Mouse (Mus musculus) heart, postnatal 10 days (tissue): ENCODE data around the gene Nfx1. TPM values are rescaled to one million over a fixed set of nuclear protein-coding genes. Genes with fewer than 3 reads are reported as not detected.
A peak's percentile ranks its signal among the peaks of the same experiment; 100 is the strongest.

Experiments used
- DNase-seq, 2 experiments: peaks; one replicate each; pipeline ENCODE4 v3.0.0; 2021
- intact Hi-C: fragments of 180-260 bp; cut with DNase I; formaldehyde crosslinking; loops from one replicate; pipeline ENCODE4 v1.15.1; 2025
- total RNA-seq, 2 experiments: library from RNA; stranded (reverse); gene quantifications; 2 replicates each; pipeline ENCODE4 v1.2.3; 2021

Nfx1 gene
- total RNA-seq, 2 experiments from 2014 or later: 27.7 to 30.5 TPM

GRCm38 (mm10) chr4:40971744-40972143 lies 1.0 kb downstream of the Nfx1 start:
- intact Hi-C loops: loop anchor here (2.0 kb wide), 1 partner anchor 23 kb away; the partner anchor contains the start of genes Bag1 and Chmp5

GRCm38 (mm10) chr4:40974011-40974410 lies 3.3 kb downstream of the Nfx1 start:
- DNase-seq: no peak

More at GRCm38 (mm10) chr4:40971744-40972143, 1.0 kb downstream of the Nfx1 start:
- DNase-seq: peak; percentile 20 to 55

GRCm38 (mm10) chr4:40975678-40976077 lies 5.0 kb downstream of the Nfx1 start:
- intact Hi-C loops: no loop called here
- no peak for DNase-seq

More at GRCm38 (mm10) chr4:40974011-40974410, 3.3 kb downstream of the Nfx1 start:
- intact Hi-C loops: no loop called here

- intact Hi-C loops: no loop called here
- DNase-seq: no peak
Observed at GRCm38 (mm10) chr4:40976651-40977050, 5.9 kb downstream of the Nfx1 start.

DNA sequence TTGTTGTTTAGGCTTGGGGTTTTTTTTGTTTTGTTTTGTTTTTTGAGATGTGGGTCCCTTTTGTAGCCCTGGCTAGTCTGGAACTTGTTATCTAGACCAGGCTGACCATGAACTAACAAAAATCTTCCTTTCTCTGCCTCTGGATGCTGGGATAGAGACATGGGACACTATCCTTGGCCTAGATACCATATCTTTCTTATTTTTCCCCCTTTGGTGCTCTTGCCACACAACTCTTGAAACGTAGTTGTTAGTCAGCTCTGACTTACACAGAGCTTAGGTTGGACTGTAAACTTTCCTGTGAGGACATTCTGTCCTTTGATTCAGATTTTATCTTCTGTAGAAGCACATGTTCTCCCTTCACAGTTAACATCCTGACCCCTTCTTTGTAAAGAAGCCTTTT lies 8.7 kb downstream of the Nfx1 start:
- no peak for DNase-seq
- intact Hi-C loops: no loop called here

- no peak for DNase-seq
- intact Hi-C loops: no loop called here
Observed at GRCm38 (mm10) chr4:40982486-40982885, 11.8 kb downstream of the Nfx1 start.

GRCm38 (mm10) chr4:40983686-40984085 lies 13.0 kb downstream of the Nfx1 start:
- intact Hi-C loops: no loop called here
- DNase-seq: peak; percentile 74 to 79

DNA sequence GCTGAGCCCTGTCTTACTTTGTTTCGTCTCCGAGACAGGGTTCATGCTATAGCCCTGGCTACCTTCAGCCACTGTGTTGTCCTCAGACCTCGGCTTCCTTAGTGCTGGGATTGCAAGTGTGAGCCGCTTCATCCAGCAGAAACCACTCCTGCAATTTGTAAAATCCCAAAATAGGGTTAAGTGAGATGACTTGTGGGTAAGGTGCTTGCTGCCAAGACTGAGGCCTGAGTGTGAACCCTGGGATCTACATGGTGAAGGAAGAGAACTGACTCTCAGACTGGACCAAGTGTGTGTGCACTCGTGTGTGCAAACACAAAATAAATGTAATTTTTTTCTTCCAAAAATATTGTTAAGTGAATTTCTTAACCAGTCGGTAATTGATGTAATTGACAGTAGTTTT lies 18.9 kb downstream of the Nfx1 start:
- intact Hi-C loops: no loop called here
- DNase-seq: no peak

DNA sequence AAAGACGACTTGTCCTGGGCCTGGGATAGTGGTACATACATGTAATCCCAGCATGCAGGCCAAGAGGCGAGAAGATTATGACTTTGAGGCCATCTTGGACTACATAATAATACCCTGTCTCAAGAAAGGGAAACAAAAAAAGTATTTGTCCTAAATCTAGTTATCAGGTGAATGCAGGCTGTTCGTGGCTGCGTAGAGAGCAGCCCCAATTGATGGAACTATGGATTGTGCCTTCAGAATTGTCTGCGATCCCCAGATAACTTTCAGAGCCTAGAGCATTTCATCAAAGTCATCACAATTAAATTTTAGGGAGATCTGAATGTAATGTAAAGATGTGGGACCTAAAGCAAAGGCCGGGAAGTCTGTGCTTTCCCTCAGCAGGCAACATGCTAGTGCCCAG lies 25.6 kb downstream of the Nfx1 start:
- intact Hi-C loops: no loop called here
- DNase-seq: no peak

DNA sequence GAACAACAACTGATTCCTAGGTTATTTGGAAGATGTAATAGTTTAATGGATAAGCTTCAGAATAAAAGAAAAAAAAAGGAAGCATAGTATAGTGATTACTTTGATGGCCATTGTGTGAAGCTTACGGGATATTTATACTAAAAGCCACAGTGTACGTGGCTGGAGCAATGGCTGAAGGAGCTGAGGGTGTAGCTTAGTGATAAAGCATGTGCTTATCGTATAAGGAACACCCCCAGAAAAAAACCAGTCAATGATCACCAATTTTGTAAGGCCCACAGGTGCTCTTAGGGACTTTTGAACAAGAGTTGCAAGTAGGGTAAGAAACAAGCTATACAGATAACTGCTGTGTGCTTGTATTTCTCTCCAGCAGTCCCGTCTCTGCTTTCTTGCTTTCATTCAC lies 27.2 kb downstream of the Nfx1 start:
- intact Hi-C loops: no loop called here
- DNase-seq: no peak

GRCm38 (mm10) chr4:41000271-41000670 lies 29.6 kb downstream of the Nfx1 start:
- intact Hi-C loops: no loop called here
- DNase-seq: no peak

DNA sequence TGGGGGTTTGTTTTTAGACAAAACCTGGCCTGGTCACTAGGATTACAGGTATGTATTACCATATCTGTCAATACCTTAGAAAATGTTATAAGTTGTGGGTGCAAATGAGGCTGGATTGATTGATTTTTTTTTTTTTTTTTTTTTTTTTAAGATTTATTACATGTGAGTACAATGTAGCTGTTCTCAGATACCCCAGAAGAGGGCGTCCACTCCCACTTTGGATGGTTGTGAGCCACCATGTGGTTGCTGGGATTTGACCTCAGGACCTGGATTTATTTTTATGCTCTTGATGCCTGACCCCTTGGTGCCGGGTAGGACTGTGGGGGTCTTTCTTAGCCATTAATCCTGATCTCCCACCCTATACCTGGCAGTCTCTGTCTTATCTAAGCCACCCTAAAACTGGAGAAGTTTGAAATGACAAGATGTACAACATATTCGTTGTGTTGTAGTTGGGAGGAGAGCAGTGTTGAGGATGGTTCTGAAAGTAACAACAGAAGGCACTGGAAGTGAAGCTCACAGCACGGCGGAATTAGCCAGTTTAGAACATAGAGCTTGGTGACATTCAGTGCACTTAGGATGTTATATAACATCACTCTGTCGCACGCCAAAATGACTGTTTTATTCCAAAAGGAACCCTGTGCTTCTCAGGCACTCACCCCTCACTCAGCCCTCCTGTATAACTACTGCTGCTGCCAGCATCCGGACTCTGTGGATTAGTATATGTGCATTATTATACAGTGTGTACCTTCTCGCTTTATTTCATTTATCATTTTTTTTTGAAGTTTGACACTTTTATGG lies 30.3 kb downstream of the Nfx1 start:
- intact Hi-C loops: no loop called here
- no peak for DNase-seq

DNA sequence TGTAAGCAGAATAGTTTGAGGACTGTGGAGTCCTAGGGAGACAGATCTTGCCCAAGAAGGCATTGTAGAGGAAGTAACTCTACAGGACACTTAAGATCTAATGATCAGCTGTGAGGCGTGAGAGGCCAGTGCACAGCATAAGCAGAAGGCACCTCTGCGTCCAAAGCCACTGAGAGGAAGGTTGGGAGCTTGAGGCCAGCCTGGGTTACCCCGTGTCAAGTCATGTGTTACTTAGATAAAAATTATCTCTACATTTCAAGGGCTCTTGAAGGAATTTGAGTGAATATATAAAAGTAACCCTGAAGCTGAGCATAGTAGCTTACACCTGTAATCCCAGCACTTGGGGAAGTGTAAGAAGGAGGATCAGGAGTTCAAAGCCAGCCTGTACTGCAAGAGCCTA lies 42.6 kb downstream of the Nfx1 start:
- no peak for DNase-seq
- intact Hi-C loops: no loop called here

DNA sequence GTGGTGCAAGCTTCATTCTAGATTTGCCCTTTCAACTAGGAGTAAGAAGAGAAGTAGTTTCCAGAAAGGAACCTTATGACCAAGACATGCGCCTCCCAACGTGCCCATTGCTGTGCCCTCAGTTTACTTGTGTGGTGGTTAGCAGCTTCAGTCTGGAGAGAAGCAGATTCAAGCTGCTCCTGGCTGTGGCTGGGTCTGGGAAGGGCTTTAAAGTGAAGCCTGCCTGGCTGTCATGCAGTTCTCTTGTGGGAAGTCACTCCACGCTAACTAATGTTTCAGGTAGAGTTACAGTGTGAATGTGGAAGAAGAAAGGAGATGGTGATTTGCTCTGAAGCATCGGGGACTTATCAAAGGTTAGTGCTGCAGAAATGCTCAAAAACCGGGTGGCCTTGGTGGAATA lies 45.1 kb downstream of the Nfx1 start:
- no peak for DNase-seq
- intact Hi-C loops: no loop called here

GRCm38 (mm10) chr4:41021094-41021493 lies 50.4 kb downstream of the Nfx1 start:
- intact Hi-C loops: no loop called here
- DNase-seq: no peak

DNA sequence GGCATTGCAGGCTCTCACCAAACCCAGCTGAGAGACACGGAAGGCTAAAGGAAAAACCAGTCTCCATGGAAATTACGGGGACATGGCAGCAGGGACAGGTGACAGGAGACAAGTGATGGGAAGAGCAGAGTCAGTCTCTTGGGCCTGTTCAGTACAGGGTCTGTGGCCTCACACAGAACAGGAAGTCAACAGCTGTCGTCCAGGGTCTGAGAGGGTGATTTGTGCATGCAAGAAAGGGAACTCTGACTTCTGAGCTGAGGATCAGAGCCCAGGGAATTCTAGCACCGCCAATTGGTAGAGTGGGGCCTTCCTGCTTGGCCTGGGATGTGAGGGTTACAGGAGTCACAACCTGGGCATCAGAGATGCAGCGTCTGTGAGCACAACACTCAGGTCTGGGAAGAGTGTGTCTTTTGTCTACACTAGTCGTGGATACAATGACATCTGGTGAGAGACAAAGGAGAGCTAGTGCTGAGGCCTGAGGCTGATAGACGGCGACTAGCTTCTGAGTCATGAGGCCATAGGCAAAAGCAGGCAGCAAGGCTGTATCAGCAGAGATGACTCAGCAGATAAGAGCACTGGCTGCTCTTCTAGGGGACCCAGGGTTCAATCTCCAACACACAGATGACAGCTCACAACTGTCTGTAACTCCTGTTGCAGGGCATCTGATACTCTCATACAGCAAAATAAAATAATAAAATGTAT lies 55.5 kb downstream of the Nfx1 start:
- DNase-seq: no peak
- intact Hi-C loops: no loop called here

- intact Hi-C loops: no loop called here
- no peak for DNase-seq
Observed at GRCm38 (mm10) chr4:41027872-41028271, 57.2 kb downstream of the Nfx1 start.

DNA sequence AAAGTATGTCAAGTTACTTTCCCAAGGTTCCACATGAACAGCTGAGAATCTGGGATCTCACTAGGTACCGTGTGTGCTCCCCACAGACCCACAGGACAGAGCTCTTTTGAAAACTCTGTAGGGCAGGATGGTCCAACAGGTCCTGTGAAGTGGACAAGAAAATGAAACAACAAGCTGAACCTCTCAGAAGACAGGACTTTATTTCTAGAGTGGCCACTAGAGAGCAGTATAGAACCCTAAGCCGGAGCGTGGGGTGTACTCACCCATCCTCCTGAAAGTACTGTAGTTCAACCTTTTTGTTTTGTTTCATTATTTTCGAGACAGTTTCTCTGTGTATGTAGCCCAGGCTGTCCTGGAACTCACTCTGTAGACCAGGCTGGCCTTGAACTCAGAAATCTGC lies 57.6 kb downstream of the Nfx1 start:
- intact Hi-C loops: no loop called here
- DNase-seq: peak in 1 of 2 experiments; percentile 32

- intact Hi-C loops: no loop called here
Observed at GRCm38 (mm10) chr4:41029372-41029771, 58.7 kb downstream of the Nfx1 start.

DNA sequence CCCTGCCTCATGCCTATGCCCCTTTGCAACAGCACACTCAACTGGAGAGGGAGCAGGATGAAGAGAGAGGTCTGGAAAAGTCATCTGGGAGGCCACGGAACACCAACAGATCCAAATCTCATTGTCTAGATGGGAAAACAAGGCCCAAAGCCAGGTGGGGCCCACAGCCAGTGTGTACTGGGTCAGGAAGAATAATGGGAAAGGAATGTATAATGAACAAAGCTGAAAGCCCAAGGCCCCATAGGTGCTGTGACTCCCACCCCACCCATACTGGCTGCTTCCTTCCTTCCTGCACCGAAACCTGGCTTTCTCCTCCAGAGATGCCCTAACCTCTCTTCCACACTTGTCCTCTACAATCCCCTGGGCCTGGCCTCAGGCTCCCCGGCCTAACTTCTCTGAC lies 60.5 kb downstream of the Nfx1 start:
- intact Hi-C loops: no loop called here
- DNase-seq: peak; percentile 52 to 57

More at GRCm38 (mm10) chr4:41029372-41029771, 58.7 kb downstream of the Nfx1 start:
- no peak for DNase-seq

DNA sequence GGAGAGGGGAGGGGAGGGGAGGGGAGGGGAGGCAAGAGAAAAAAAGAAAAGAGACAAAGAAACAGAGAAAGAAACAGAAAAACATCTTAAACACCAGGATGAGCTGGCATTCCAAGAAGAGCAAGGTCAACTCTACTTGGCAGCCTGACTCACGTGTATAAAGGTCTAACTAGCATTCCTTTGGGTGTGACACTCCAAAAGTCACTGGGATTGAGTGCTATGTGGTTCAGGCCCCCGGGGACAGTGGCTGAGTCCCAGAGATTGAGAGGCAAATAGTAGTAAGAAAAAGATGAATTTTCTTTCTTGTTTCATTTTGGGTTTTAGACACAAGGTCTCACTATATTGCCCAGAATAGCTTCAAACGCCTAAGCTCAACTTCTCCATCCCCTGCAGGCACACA lies 67.2 kb downstream of the Nfx1 start:
- DNase-seq: no peak
- intact Hi-C loops: no loop called here

GRCm38 (mm10) chr4:41040983-41041382 lies 70.3 kb downstream of the Nfx1 start:
- DNase-seq: peak; percentile 69 to 72
- intact Hi-C loops: no loop called here
